Mouse (Mus musculus): ENCODE data around the gene Uqcc2.

GRCm38 (mm10) chr17:27173715-27174114 lies 40.0 kb upstream of the Uqcc2 start:
- no peak for TF ChIP-seq POLR2AphosphoS5 (IDR thresholded peaks at IDR 0.05; ENCODE audit: insufficient replicate concordance, low read depth, low read length)
- TF ChIP-seq CTCF (IDR thresholded peaks at IDR 0.05; ENCODE audit: low read depth, low read length), result no peak
